ENCODE assay signal across 7 mouse cellular contexts in genomic region chr17:87377536-87377935, GRCm38 (mm10). TPM values are rescaled to one million over a fixed set of nuclear protein-coding genes. Genes with fewer than 3 reads are reported as not detected.
DNase-seq lines count a peak whose midpoint lies in the region; ATAC-seq and TF ChIP-seq lines count a peak whose summit lies in the region.

No protein-coding gene starts in this region.

- H3K27ac ChIP-seq in left cerebral cortex, adult 2 months, result peak overlapping the region; percentile 97
- H3K27ac ChIP-seq in kidney, postnatal 0 days, result peak overlapping the region; percentile 77

- DNase-seq in left cerebral cortex, adult 2 months (ENCODE audit: extremely low spot score in 1 of 2, low spot score in 2 of 2), result peak; percentile 58 to 69
- no peak for DNase-seq in left cerebral cortex, adult 11 months (ENCODE audit: low spot score)
- peak; percentile 82 for DNase-seq in fat pad, adult 2 months (ENCODE audit: extremely low read depth, low read depth, low spot score)
- no peak for DNase-seq in kidney, postnatal 0 days (ENCODE audit: low spot score)
- peak; percentile 56 for DNase-seq in lung, postnatal 14 days
- DNase-seq in cerebellum, adult 18-20 months, result no peak
- DNase-seq in embryo, embryonic 9.5 days (ENCODE audit: extremely low spot score), result no peak

- no peak for TF ChIP-seq CTCF in left cerebral cortex, adult 2 months (IDR thresholded peaks at IDR 0.05)
- TF ChIP-seq CTCF in kidney, postnatal 0 days (IDR thresholded peaks at IDR 0.05; ENCODE audit: low read depth), result no peak

- H3K4me2 ChIP-seq in kidney, postnatal 0 days (ENCODE audit: low read length), result no peak overlapping the region

- no peak overlapping the region for H3K9ac ChIP-seq in kidney, postnatal 0 days (ENCODE audit: low read depth, low read length)

- intact Hi-C loops in left cerebral cortex, adult 2 months (cut with DNase I), result loop anchor here (5.0 kb wide), 1 partner anchor 50 kb away; the partner anchor contains the start of gene Stpg4

- no peak for ATAC-seq in kidney, postnatal 0 days (replicated peaks; ENCODE audit: low FRiP score, low read depth)

- no peaks in the 10 kb centered on the region for H3K27me3 ChIP-seq in kidney, postnatal 0 days (ENCODE audit: insufficient read depth, low read length)

- WGBS in kidney, postnatal 0 days, result 56% methylated on average over 6 of the region's 6 CpGs

- peaks cover 34% of the 10 kb centered on the region for H3K4me1 ChIP-seq in kidney, postnatal 0 days (replicated peaks; ENCODE audit: insufficient read depth, low read length)

- H3K9me3 ChIP-seq in kidney, postnatal 0 days (replicated peaks; ENCODE audit: low read length), result no peaks in the 10 kb centered on the region

- no peak overlapping the region for H3K4me3 ChIP-seq in left cerebral cortex, adult 2 months
- no peak overlapping the region for H3K4me3 ChIP-seq in kidney, postnatal 0 days (replicated peaks; ENCODE audit: low read depth, low read length)

- no peaks in the 10 kb centered on the region for H3K36me3 ChIP-seq in kidney, postnatal 0 days (ENCODE audit: insufficient read depth, low read length)

RNA-seq across cellular contexts. Expression of gene Stpg4, which starts 50.0 kb away (rescaled TPM):
- total RNA-seq in left cerebral cortex, adult 2 months (2021), result not detected
- polyA plus RNA-seq in kidney, postnatal 0 days (2015; fragmentation: Nextera tagmentation; extraction: Ambion mirVana), result not detected in 2 replicates

Comparison
In these comparisons a context has a peak if more than half of its experiments do, and no peak if none do; other contexts are left out.
1. DNase-seq: peak in left cerebral cortex, adult 2 months (2 of 2), fat pad, adult 2 months (single experiment) and lung, postnatal 14 days (single experiment); none in left cerebral cortex, adult 11 months (single experiment), kidney, postnatal 0 days (single experiment), cerebellum, adult 18-20 months (0 of 2) and embryo, embryonic 9.5 days (single experiment).